Mouse (Mus musculus) cerebellum, adult 2 months (tissue): ENCODE measurements around the gene Tmc7. TPM values are rescaled to one million over a fixed set of nuclear protein-coding genes. Genes with fewer than 3 reads are reported as not detected.

Experiments used
- DNase-seq, 2 experiments: peaks; one replicate each; pipeline ENCODE4 v3.0.0; 2021
- H3K27ac ChIP-seq: fragments of 200-500 bp; 2 replicates; pipeline ENCODE4 v1.5.1; 2012; ENCODE audit warnings: low read length, control low read depth, inconsistent platforms; ENCODE audit not compliant: insufficient read depth
- H3K27me3 ChIP-seq: fragments of 200-500 bp; 2 replicates; pipeline ENCODE4 v1.6.1; 2012; ENCODE audit warnings: inconsistent platforms, mild to moderate bottlenecking, low read length, moderate library complexity; ENCODE audit not compliant: control insufficient read depth, insufficient read depth
- H3K4me1 ChIP-seq: fragments of 200-500 bp; 2 replicates; pipeline ENCODE4 v1.6.1; 2011; ENCODE audit warnings: low read length; ENCODE audit not compliant: control insufficient read depth, insufficient read depth
- H3K4me3 ChIP-seq: fragments of 200-500 bp; replicated peaks from 2 replicates; pipeline ENCODE3; 2011; ENCODE audit warnings: mild to moderate bottlenecking, low read depth, low read length, control low read depth; ENCODE audit not compliant: insufficient read depth
- CTCF ChIP-seq: fragments of 200-500 bp; IDR thresholded peaks from 2 replicates; pipeline ENCODE4 v1.5.1; 2011; ENCODE audit warnings: low read depth, mild to moderate bottlenecking, control low read depth, low read length, moderate library complexity, borderline replicate concordance; ENCODE audit not compliant: insufficient read depth
- POLR2A ChIP-seq: fragments of 200-500 bp; IDR thresholded peaks from 2 replicates; pipeline ENCODE4 v1.6.1; 2011; ENCODE audit warnings: low read length, control low read depth, borderline replicate concordance; ENCODE audit not compliant: insufficient read depth
- WGBS: fragments of 180-500 bp; shearing (Covaris S2); methylation state at CpG from one replicate; pipeline ENCODE4 v1.1.7; 2018; 5-methylcytosine and 5-hydroxymethylcytosine counted together
- polyA plus RNA-seq: library from polyadenylated mRNA; depleted of rRNA; stranded (reverse); fragments of >200 nt; gene quantifications from 2 replicates; pipeline ENCODE4 v1.2.3, GENCODE M21; 2012

Gene Tmc7
- polyA plus RNA-seq, 1 experiment: 16.7 TPM

DNA sequence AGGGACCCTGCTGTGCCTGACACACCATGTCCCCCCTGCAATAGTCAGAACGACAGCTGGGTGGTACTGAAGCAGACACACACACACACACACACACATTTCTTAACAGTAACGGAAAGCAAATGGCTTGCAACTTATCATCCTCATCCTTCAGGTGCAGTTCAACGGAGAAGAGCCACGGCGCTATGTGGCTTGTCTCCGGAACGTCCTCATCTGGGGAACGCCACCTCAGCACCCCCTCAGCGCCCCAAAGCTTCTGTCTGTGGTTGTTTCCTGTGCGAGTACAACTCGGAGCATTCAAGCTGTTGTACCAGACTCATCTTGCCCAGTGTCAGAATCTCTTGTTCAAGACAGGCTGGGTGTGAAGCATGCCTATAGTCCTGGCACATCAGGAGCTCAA lies 11.7 kb upstream of the Tmc7 start:
- TF ChIP-seq POLR2A: no peak
- no peak for TF ChIP-seq CTCF
- H3K27ac ChIP-seq: no peak overlapping the region
- H3K4me1 ChIP-seq: peaks cover 18% of the 10 kb centered on the region
- DNase-seq: no peak
- H3K27me3 ChIP-seq: no peaks in the 10 kb centered on the region; the same call in 1 of the 2 replicates
- WGBS: 86% methylated on average over 11 of the region's 11 CpGs
- H3K4me3 ChIP-seq: no peak overlapping the region

GRCm38 (mm10) chr7:118595228-118595627 lies 10.7 kb upstream of the Tmc7 start:
- peaks cover 18% of the 10 kb centered on the region for H3K4me1 ChIP-seq

GRCm38 (mm10) chr7:118594611-118595010 lies 10.1 kb upstream of the Tmc7 start:
- Histone ChIP-seq H3K27ac (no peak overlapping the region), H3K4me1 (peaks cover 18% of the 10 kb centered on the region), H3K4me3 (no peak overlapping the region), H3K27me3 (no peaks in the 10 kb centered on the region; the same call in 1 of the 2 replicates)
- no peak for DNase-seq
- WGBS: 61% methylated on average over 10 of the region's 10 CpGs
- no peak for TF ChIP-seq CTCF
- TF ChIP-seq POLR2A: no peak

More at GRCm38 (mm10) chr7:118595228-118595627, 10.7 kb upstream of the Tmc7 start:
- Histone ChIP-seq H3K27me3 (no peaks in the 10 kb centered on the region; the same call in 1 of the 2 replicates), H3K27ac (no peak overlapping the region), H3K4me3 (peak overlapping the region; percentile 27)
- peak; percentile 90 to 94 for DNase-seq
- WGBS: 2% methylated on average over 14 of the region's 14 CpGs
- TF ChIP-seq POLR2A (no peak), CTCF (peak; percentile 90)

DNA sequence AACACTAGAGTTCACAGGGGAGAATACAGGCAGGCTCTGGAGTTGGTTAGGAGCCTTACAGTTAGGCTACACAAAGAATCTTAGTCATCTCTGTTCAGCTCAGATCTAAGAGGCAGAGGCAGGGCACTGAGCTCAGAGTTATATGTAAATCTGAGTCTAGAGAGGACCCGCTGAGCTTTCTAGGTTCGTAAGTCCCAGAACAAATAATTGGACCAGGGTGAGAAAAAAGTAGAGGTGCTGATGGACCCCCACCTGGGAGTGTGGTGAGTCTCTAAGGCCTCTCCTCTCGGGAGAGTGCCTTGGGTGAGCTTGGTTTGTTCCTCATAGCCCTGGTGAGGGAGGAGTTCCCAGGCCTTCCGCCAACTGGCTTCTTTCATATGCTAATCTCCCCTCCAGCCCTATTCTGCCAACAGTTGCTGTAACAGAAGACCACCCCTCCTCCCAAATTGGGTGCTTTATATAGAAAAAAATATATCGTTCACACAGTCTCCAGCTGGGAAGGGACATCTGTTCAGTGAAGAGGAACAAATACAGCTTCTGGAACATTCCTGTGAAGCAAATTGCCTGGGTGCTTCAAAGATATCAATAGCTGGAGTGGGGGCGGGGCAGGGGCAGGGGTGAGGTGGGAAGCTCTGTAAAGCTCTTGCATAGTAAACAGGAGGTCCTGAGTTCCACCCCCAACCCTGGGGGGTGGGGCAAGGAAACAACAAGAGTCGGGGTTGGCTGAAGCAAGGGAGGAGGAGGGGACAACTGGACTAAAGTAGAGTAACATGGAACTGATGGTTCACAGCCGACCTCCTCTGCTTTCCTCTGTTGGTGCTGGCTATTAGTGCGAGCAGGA lies 9.3 kb upstream of the Tmc7 start:
- 49% methylated on average over 9 of the region's 9 CpGs for WGBS
- H3K27ac ChIP-seq: peak overlapping the region; percentile 33; the same call in 1 of the 2 replicates
- H3K27me3 ChIP-seq: no peaks in the 10 kb centered on the region; the same call in 1 of the 2 replicates
- peak in 1 of 2 experiments; percentile 46 for DNase-seq
- H3K4me3 ChIP-seq: no peak overlapping the region
- TF ChIP-seq POLR2A (no peak), CTCF (no peak)
- peaks cover 18% of the 10 kb centered on the region for H3K4me1 ChIP-seq

GRCm38 (mm10) chr7:118592146-118592545 lies 7.6 kb upstream of the Tmc7 start:
- TF ChIP-seq POLR2A: no peak
- no peak for TF ChIP-seq CTCF
- Histone ChIP-seq H3K4me1 (peaks cover 18% of the 10 kb centered on the region), H3K27me3 (no peaks in the 10 kb centered on the region; the same call in 1 of the 2 replicates), H3K4me3 (no peak overlapping the region), H3K27ac (no peak overlapping the region)
- 16% methylated on average over 6 of the region's 6 CpGs for WGBS
- DNase-seq: peak in 1 of 2 experiments; percentile 48

- WGBS: 88% methylated on average over 5 of the region's 5 CpGs
Observed at GRCm38 (mm10) chr7:118590726-118591305, 6.3 kb upstream of the Tmc7 start.

DNA sequence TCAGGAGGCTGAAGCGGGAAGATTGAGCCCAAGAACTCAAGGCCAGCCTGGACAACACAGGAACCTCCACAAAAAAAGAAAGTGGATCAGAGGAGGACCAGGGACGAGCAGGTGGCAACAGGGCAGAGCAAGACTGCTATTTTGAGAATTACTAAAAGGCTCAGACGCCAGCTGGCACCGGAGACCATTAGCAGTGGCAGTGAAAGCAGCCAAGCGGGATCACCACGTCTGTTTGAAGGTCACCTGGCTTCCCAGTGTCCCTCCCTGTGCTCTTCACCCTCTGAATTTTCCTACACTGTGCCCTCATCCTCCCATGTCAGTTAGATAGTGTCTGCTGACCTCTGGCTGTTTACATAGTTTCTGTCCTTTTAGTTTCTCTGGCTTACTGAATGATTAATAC lies 1.3 kb upstream of the Tmc7 start:
- TF ChIP-seq POLR2A (no peak), CTCF (no peak)
- DNase-seq: peak; percentile 84 to 94
- Histone ChIP-seq H3K4me3 (peak overlapping the region; percentile 3), H3K4me1 (peaks cover 20% of the 10 kb centered on the region), H3K27ac (peak overlapping the region; percentile 67), H3K27me3 (no peaks in the 10 kb centered on the region)
- WGBS: 5% methylated on average over 6 of the region's 6 CpGs

More at GRCm38 (mm10) chr7:118590726-118591305, 6.3 kb upstream of the Tmc7 start:
- Histone ChIP-seq H3K4me3 (no peak overlapping the region), H3K4me1 (peaks cover 21% of the 10 kb centered on the region), H3K27ac (no peak overlapping the region), H3K27me3 (no peaks in the 10 kb centered on the region)
- DNase-seq: no peak
- no peak for TF ChIP-seq POLR2A
- no peak for TF ChIP-seq CTCF
